Mouse (Mus musculus): ENCODE data around the gene Crybg1. TPM values are rescaled to one million over a fixed set of nuclear protein-coding genes. Genes with fewer than 3 reads are reported as not detected.

Crybg1 gene
- polyA plus RNA-seq (2012; rRNA removed) (2.2 and 3.1 TPM in 2 replicates), polyA plus RNA-seq (2014; fragmentation: Nextera tagmentation; extraction: Ambion mirVana) (4.9 and 5.1 TPM in 2 replicates)

DNA sequence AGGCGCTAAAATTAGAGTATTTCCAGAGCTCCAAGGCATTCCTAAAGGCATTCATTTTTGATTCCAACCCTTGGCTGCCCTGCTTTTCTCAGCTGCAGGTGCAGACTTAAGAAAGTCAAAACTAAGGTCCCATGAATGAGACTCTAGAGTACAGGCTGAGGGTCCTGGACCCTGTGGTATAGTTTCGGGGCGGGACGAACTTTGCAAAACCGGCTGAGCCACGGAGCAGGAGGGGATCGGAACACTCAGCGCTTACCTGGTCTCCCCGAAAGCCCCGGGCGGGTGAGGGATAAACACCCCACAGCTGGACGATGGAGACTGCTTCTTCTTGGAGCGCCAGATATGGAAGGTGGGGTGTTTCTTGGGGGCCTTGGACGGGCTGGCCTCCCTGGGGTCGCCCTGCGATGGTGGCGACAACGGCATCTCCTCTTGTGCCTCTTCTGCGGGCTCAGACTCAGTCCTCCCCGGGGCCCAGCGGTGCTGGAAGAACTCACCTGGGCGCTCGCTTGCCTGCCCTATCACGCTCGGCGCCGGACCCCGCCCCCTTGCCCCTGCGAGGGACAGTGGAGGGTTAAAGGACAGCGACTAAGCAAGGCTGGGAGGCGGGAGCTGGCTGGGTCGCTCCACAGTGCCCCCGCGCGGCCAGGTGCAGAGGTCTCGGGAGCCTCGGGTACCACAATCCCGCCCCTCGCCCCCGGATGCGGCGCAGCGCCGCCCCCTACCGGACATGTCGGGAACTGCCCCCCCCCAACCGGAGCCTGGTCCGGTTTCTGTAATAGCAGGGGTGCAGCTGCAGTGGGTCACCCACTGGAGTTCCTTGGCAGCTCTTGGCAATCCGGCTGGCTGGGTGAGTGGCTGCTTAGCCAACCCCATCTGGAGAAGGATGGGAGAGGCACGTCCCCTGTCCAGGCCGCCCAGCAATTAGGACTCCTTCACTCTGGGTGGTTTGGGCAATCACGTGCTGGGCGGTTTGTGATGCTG, at the start of gene Crybg1:
Gene Crybg1, minus strand, starts transcription at position 517 of the 981 bp plus-strand sequence.
- Histone ChIP-seq H3K27me3 (ENCODE audit: control insufficient read depth, insufficient read depth, low read length) (no peaks in the 10 kb centered on the region), H3K9me3 (ENCODE audit: control insufficient read depth, low read length) (no peaks in the 10 kb centered on the region), H3K9ac (ENCODE audit: low read depth, low read length, severe bottlenecking) (peak within 1 kb of the TSS; percentile 44), H3K4me2 (replicated peaks; ENCODE audit: low read depth, low read length, severe bottlenecking) (peak within 1 kb of the TSS; percentile 84), H3K36me3 (ENCODE audit: control insufficient read depth, insufficient read depth, low read length) (no peaks in the 10 kb centered on the region), H3K27ac (replicated peaks; ENCODE audit: low read depth, low read length) (no peak within 1 kb of the TSS), H3K4me1 (ENCODE audit: control insufficient read depth, insufficient read depth, low read length) (peaks cover 9% of the 10 kb centered on the region; the same call in 1 of the 2 replicates), H3K4me3 (replicated peaks; ENCODE audit: low read length) (peak within 1 kb of the TSS; percentile 39)
- peak; percentile 26 for DNase-seq (ENCODE audit: low spot score)
- no peak for TF ChIP-seq POLR2A (IDR thresholded peaks at IDR 0.05; ENCODE audit: borderline replicate concordance, extremely low read depth, insufficient read depth, insufficient read length)
- ATAC-seq (ENCODE audit: low FRiP score, low read depth), result peak; percentile 53; the same call in 1 of the 2 replicates
- 4% methylated on average over 37 of the region's 53 CpGs for WGBS

GRCm38 (mm10) chr10:44177365-44177764, 28.7 kb upstream of the Crybg1 start:
- WGBS, result 2% methylated on average over 1 of the region's 1 CpGs
- no peaks in the 10 kb centered on the region for H3K9me3 ChIP-seq (ENCODE audit: control insufficient read depth, low read length)
- ATAC-seq (ENCODE audit: low FRiP score, low read depth) (peak; percentile 72; the same call in 1 of the 2 replicates), DNase-seq (ENCODE audit: low spot score) (peak; percentile 69)
- H3K9ac ChIP-seq (ENCODE audit: low read depth, low read length, severe bottlenecking), result no peak overlapping the region
- no peaks in the 10 kb centered on the region for H3K36me3 ChIP-seq (ENCODE audit: control insufficient read depth, insufficient read depth, low read length)
- no peaks in the 10 kb centered on the region for H3K4me1 ChIP-seq (ENCODE audit: control insufficient read depth, insufficient read depth, low read length)
- no peak overlapping the region for H3K4me2 ChIP-seq (replicated peaks; ENCODE audit: low read depth, low read length, severe bottlenecking)
- no peaks in the 10 kb centered on the region for H3K27me3 ChIP-seq (ENCODE audit: control insufficient read depth, insufficient read depth, low read length)
- no peak overlapping the region for H3K27ac ChIP-seq (replicated peaks; ENCODE audit: low read depth, low read length)
- TF ChIP-seq POLR2A (IDR thresholded peaks at IDR 0.05; ENCODE audit: borderline replicate concordance, extremely low read depth, insufficient read depth, insufficient read length), result no peak
- no peak overlapping the region for H3K4me3 ChIP-seq (replicated peaks; ENCODE audit: low read length)

DNA sequence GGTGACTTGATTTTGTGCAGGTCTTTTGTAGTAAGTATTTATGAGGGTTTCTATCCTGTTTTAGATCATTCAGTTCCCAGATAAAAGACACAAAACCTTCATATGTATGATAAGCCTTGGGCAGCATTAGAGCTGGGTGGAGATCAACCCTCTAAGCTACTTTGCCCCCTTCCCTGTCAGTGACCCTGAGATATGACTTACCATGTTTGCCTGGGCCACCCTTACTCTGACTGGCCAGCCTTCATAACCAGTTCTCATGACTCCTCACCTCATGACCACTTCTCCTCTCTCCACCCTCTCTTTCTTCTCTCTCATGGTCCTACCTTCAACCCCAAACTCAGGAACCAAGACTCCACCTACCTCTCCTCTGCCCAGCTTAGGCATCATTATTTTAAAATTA, 27.9 kb upstream of the Crybg1 start:
- Histone ChIP-seq H3K9me3 (ENCODE audit: control insufficient read depth, low read length) (no peaks in the 10 kb centered on the region), H3K36me3 (ENCODE audit: control insufficient read depth, insufficient read depth, low read length) (no peaks in the 10 kb centered on the region), H3K4me1 (ENCODE audit: control insufficient read depth, insufficient read depth, low read length) (peaks cover 2% of the 10 kb centered on the region; the same call in 1 of the 2 replicates), H3K4me3 (replicated peaks; ENCODE audit: low read length) (no peak overlapping the region), H3K4me2 (replicated peaks; ENCODE audit: low read depth, low read length, severe bottlenecking) (no peak overlapping the region), H3K27ac (replicated peaks; ENCODE audit: low read depth, low read length) (no peak overlapping the region), H3K9ac (ENCODE audit: low read depth, low read length, severe bottlenecking) (no peak overlapping the region), H3K27me3 (ENCODE audit: control insufficient read depth, insufficient read depth, low read length) (no peaks in the 10 kb centered on the region)
- ATAC-seq (ENCODE audit: low FRiP score, low read depth) (no peak), DNase-seq (ENCODE audit: low spot score) (no peak)
- no peak for TF ChIP-seq POLR2A (IDR thresholded peaks at IDR 0.05; ENCODE audit: borderline replicate concordance, extremely low read depth, insufficient read depth, insufficient read length)

GRCm38 (mm10) chr10:44176120-44176519, 27.5 kb upstream of the Crybg1 start:
- Histone ChIP-seq H3K4me2 (replicated peaks; ENCODE audit: low read depth, low read length, severe bottlenecking) (no peak overlapping the region), H3K9me3 (ENCODE audit: control insufficient read depth, low read length) (no peaks in the 10 kb centered on the region), H3K36me3 (ENCODE audit: control insufficient read depth, insufficient read depth, low read length) (no peaks in the 10 kb centered on the region), H3K9ac (ENCODE audit: low read depth, low read length, severe bottlenecking) (no peak overlapping the region), H3K4me1 (ENCODE audit: control insufficient read depth, insufficient read depth, low read length) (peaks cover 5% of the 10 kb centered on the region; the same call in 1 of the 2 replicates), H3K4me3 (replicated peaks; ENCODE audit: low read length) (no peak overlapping the region), H3K27ac (replicated peaks; ENCODE audit: low read depth, low read length) (no peak overlapping the region), H3K27me3 (ENCODE audit: control insufficient read depth, insufficient read depth, low read length) (no peaks in the 10 kb centered on the region)
- 82% methylated on average over 5 of the region's 5 CpGs for WGBS
- TF ChIP-seq POLR2A (IDR thresholded peaks at IDR 0.05; ENCODE audit: borderline replicate concordance, extremely low read depth, insufficient read depth, insufficient read length), result no peak
- no peak for DNase-seq (ENCODE audit: low spot score)
- ATAC-seq (ENCODE audit: low FRiP score, low read depth), result no peak

GRCm38 (mm10) chr10:44170145-44170544, 21.5 kb upstream of the Crybg1 start:
- Histone ChIP-seq H3K36me3 (ENCODE audit: control insufficient read depth, insufficient read depth, low read length) (no peaks in the 10 kb centered on the region), H3K27me3 (ENCODE audit: control insufficient read depth, insufficient read depth, low read length) (no peaks in the 10 kb centered on the region), H3K4me2 (replicated peaks; ENCODE audit: low read depth, low read length, severe bottlenecking) (no peak overlapping the region), H3K27ac (replicated peaks; ENCODE audit: low read depth, low read length) (no peak overlapping the region), H3K9me3 (ENCODE audit: control insufficient read depth, low read length) (no peaks in the 10 kb centered on the region), H3K4me3 (replicated peaks; ENCODE audit: low read length) (no peak overlapping the region), H3K9ac (ENCODE audit: low read depth, low read length, severe bottlenecking) (no peak overlapping the region), H3K4me1 (ENCODE audit: control insufficient read depth, insufficient read depth, low read length) (peaks cover 5% of the 10 kb centered on the region; the same call in 1 of the 2 replicates)
- DNase-seq (ENCODE audit: low spot score), result no peak
- ATAC-seq (ENCODE audit: low FRiP score, low read depth), result no peak
- WGBS, result 85% methylated on average over 12 of the region's 12 CpGs
- TF ChIP-seq POLR2A (IDR thresholded peaks at IDR 0.05; ENCODE audit: borderline replicate concordance, extremely low read depth, insufficient read depth, insufficient read length), result no peak
